Mouse (Mus musculus) C2C12 (cell line): ENCODE measurements at regions not wholly inside any gene's neighbourhood (a gene's known extent, or its start where the extent isn't known, plus 50 kb on each side); places are given as distances from the start of the nearest gene placed in this dataset.

Experiments used
- CTCF ChIP-seq: IDR thresholded peaks from one replicate; pipeline ENCODE4 v1.5.1; 2011; ENCODE audit not compliant: control insufficient read depth, insufficient read depth, insufficient read length
- FOSL1 ChIP-seq: IDR thresholded peaks from one replicate; pipeline ENCODE4 v1.8.0; 2011; ENCODE audit warnings: mild to moderate bottlenecking, low read length; ENCODE audit not compliant: poor library complexity, insufficient read depth, severe bottlenecking
- USF1 ChIP-seq: IDR thresholded peaks from one replicate; pipeline ENCODE4 v1.6.1; 2011; ENCODE audit warnings: low read depth, mild to moderate bottlenecking, control low read depth, moderate library complexity

DNA sequence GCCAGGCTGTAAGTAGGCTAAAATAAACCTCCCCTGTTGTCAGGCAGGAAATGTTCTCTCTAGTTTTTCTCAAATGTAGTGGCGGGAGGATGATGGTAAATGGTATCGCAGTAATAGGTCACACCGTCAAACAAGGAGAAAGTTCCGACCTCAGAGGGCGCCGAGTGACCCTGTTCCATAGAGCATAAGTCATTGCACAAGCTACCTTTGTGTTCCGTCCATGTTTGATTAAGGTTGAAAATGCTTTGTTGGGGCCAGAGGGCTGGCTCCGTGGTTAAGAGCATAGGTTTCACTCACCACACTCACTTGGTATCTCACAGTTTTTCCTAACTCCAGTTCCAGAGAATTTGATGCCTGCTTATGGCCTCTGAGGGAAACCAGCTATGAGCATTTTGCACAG is 920.4 kb upstream of the Adgrl2 start:
- TF ChIP-seq CTCF = no peak
- TF ChIP-seq FOSL1 = no peak
- TF ChIP-seq USF1 = no peak
